Mouse (Mus musculus): ENCODE results near the gene Invs.

DNA sequence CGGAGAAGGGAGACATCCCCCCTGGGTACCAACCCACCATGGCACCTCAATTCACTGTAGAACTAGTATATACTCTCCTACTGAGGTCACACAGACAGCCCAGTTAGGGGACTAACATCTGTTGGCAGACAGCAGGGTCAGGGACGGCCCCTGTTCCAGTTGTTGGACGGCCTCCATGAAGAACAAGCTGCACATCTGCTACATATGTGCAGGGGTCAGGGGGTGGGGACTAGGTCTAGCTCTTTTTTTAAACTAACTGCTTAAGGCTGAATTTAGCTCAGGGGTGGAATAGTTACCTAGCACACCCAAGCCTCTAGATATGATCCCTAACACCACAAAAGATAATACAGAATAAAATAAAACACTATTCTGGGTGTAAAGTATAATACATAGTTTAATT is 82.8 kb downstream of the Invs start:
- TF ChIP-seq EP300 (IDR thresholded peaks at IDR 0.05; ENCODE audit: low read depth) (no peak), CTCF (IDR thresholded peaks at IDR 0.05; ENCODE audit: low read depth) (no peak)
